Mouse (Mus musculus): ENCODE measurements around the gene Rhox4a. TPM values are rescaled to one million over a fixed set of nuclear protein-coding genes. Genes with fewer than 3 reads are reported as not detected.
"Not testable (repeated sequence)": the region's sequence is repeated elsewhere in the genome, so short reads cannot be mapped to it uniquely, and the experiment has no call there.

The Rhox4a gene
- polyA plus RNA-seq (2012) = not detected in 2 replicates

DNA sequence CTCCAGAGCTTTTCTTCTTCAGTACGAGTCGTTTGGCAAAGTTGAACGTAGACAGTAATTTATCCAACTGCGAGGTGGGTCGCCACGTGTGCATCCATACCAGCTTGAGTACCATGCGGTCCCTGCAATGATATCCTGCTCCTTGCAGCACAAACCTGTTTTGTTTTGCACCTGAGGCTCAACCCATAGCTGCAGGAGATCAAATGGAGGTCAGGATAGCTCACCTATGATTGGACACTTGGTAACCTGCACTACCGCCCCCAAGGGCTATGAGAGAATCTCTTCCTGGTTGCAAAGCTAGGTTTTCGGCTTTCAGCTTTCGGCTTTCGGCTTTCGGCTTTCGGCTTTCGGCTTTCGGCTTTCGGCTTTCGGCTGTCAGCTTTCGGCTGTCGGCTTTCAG is at the start of gene Rhox4a:
TSS of gene Rhox4a (plus strand) at position 301 of the 400 bp plus-strand sequence.
- H3K9me3 ChIP-seq (ENCODE audit: control insufficient read depth, low read length); H3K4me1 ChIP-seq (ENCODE audit: control insufficient read depth); H3K4me3 ChIP-seq (replicated peaks); H3K36me3 ChIP-seq (ENCODE audit: control insufficient read depth); H3K27me3 ChIP-seq (ENCODE audit: control insufficient read depth): not testable (repeated sequence)

DNA sequence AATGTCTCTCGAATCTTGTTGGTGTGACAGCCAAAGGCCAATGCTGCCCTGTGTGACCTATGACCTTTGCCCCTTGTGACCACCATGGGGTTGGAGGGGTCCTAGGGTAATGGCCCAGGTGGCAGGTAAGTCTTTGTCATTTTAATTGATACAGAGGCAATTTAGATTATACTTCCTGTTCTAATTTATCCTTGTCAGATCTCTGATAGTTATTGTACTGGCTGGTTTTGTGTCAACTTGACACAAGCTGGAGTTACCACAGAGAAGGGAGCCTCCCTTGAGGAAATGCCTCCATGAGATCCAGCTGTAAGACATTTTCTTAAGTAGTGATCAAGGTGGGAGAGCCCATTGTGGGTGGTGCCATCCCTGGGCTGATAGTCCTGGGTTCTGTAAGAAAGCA is 43.0 kb upstream of the Rhox4a start, which contains the start of gene Rhox1:
TSS of gene Rhox1 (minus strand) at position 101 of the 400 bp plus-strand sequence.
- not testable (repeated sequence) for H3K4me3 ChIP-seq (replicated peaks); H3K4me1 ChIP-seq (ENCODE audit: control insufficient read depth); H3K36me3 ChIP-seq (ENCODE audit: control insufficient read depth); H3K9me3 ChIP-seq (ENCODE audit: control insufficient read depth, low read length); H3K27me3 ChIP-seq (ENCODE audit: control insufficient read depth)

DNA sequence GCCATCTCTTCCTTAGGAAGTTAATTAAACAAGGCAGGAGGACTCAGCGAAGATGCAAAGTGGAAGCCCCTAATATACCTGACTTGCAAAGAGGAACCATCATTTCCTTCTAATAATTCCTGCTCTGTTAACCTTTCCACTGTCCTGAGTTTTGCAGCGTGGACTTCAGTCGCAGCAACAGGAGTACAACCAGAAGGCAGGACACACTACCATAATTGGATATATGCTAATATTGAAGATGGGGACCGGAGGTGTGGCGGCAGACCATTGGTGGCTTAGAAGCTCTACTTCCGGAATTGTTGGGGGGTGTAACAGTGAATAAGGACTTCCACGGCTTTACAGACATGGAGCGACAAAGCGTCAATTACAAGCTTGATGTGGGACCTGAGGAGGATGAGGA is 20.5 kb upstream of the Rhox4a start, which contains the start of gene Rhox2a:
TSS of gene Rhox2a (plus strand) at position 301 of the 400 bp plus-strand sequence.
- not testable (repeated sequence) for H3K4me3 ChIP-seq (replicated peaks); H3K27me3 ChIP-seq (ENCODE audit: control insufficient read depth); H3K36me3 ChIP-seq (ENCODE audit: control insufficient read depth); H3K9me3 ChIP-seq (ENCODE audit: control insufficient read depth, low read length); H3K4me1 ChIP-seq (ENCODE audit: control insufficient read depth)

DNA sequence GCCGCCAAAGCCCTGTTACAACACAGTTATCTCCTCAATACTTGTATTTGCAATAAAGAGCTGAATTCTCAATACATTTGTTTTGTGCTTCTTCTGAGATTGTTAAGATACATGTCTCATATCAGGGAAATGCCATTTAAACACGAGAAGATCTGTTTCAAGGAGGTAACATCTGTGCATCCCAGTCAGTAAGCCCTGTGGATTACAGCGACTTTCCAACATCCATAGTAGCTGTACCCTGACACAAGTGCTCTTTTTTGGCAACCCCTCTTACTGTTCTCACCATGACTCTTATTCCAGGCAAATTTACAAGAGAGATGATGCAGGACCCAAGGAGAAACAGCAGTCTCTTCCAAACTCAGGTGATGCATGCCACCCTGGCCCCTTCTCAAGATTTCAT is 15.5 kb upstream of the Rhox4a start, which contains the start of gene Rhox3a:
TSS of gene Rhox3a (plus strand) at position 301 of the 400 bp plus-strand sequence.
- not testable (repeated sequence) for H3K36me3 ChIP-seq (ENCODE audit: control insufficient read depth); H3K9me3 ChIP-seq (ENCODE audit: control insufficient read depth, low read length); H3K4me3 ChIP-seq (replicated peaks); H3K4me1 ChIP-seq (ENCODE audit: control insufficient read depth); H3K27me3 ChIP-seq (ENCODE audit: control insufficient read depth)

Other genes with a start within 250 kb of the Rhox4a start
- gene Sowahd, start 216.5 kb upstream of the Rhox4a start, polyA plus RNA-seq (2012) = 0.02 TPM in 1 of 2 replicates, not detected in the other
- 41.4 and 44.5 TPM in 2 replicates for gene Rpl39, start 179.9 kb upstream of the Rhox4a start, polyA plus RNA-seq (2012)
- 1.1 and 1.3 TPM in 2 replicates for gene Upf3b, start 155.0 kb upstream of the Rhox4a start, polyA plus RNA-seq (2012)
- 0.49 and 0.55 TPM in 2 replicates for gene Nkap, start 138.5 kb upstream of the Rhox4a start, polyA plus RNA-seq (2012)
- not detected in 2 replicates for gene Akap14, start 96.5 kb upstream of the Rhox4a start, polyA plus RNA-seq (2012)
- 24.9 and 26.0 TPM in 2 replicates for gene Ndufa1, start 74.2 kb upstream of the Rhox4a start, polyA plus RNA-seq (2012)
- gene Rnf113a1, start 74.1 kb upstream of the Rhox4a start, polyA plus RNA-seq (2012) = 0.04 and 0.15 TPM in 2 replicates
- not detected in 2 replicates for gene Gm9, start 54.3 kb upstream of the Rhox4a start, polyA plus RNA-seq (2012)
- not detected in 2 replicates for gene Rhox1, start 43.1 kb upstream of the Rhox4a start, polyA plus RNA-seq (2012)
- gene Rhox2a, start 20.4 kb upstream of the Rhox4a start, polyA plus RNA-seq (2012) = not detected in 2 replicates
- gene Rhox3a, start 15.4 kb upstream of the Rhox4a start, polyA plus RNA-seq (2012) = not detected in 2 replicates
- gene Rhox3a2, start 114.7 kb downstream of the Rhox4a start, polyA plus RNA-seq (2012) = not detected in 2 replicates
- not detected in 2 replicates for gene Rhox4a2, start 125.5 kb downstream of the Rhox4a start, polyA plus RNA-seq (2012)
- not detected in 2 replicates for gene Rhox2b, start 146.7 kb downstream of the Rhox4a start, polyA plus RNA-seq (2012)
- gene Rhox4b, start 167.2 kb downstream of the Rhox4a start, polyA plus RNA-seq (2012) = not detected in 2 replicates
- gene Rhox2c, start 188.3 kb downstream of the Rhox4a start, polyA plus RNA-seq (2012) = not detected in 2 replicates
- not detected in 2 replicates for gene Rhox3c, start 193.2 kb downstream of the Rhox4a start, polyA plus RNA-seq (2012)
- not detected in 2 replicates for gene Rhox4c, start 215.0 kb downstream of the Rhox4a start, polyA plus RNA-seq (2012)
- not detected in 2 replicates for gene Rhox2d, start 228.1 kb downstream of the Rhox4a start, polyA plus RNA-seq (2012)
- not detected in 2 replicates for gene Rhox4d, start 249.0 kb downstream of the Rhox4a start, polyA plus RNA-seq (2012)